Mouse (Mus musculus): ENCODE data around the gene Tmem238l. TPM values are rescaled to one million over a fixed set of nuclear protein-coding genes. Genes with fewer than 3 reads are reported as not detected.

Tmem238l gene
- polyA plus RNA-seq (2012): not detected in 2 replicates

GRCm38 (mm10) chr11:66956303-66956702 lies at the start of gene Tmem238l:
Gene Tmem238l, plus strand, starts transcription at chr11:66956638.
- TF ChIP-seq GATA1 (IDR thresholded peaks at IDR 0.05; ENCODE audit: low read length): no peak

DNA sequence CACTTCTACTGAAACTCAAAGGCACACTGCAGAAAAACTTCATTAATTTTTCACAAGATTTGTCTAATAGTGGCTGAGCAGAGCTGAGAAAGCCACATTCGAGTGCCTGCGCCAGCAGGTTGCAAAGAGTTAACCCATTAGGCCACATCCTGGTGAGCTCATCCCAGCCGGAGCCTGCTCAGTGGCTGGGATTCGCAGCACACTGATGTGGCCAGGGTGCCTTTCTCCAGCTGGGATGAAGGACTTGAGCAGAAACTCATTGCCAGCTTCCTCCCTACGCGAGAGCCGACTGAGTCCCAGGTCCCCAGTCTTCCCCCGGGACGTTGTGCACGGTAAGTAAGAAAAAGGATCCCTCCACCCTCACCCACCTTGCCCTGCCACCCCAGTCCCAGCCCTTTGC lies 44.6 kb upstream of the Tmem238l start, which contains the start of gene Pirt:
Gene Pirt, plus strand, starts transcription at position 171 of the 400 bp plus-strand sequence.
- no peak for TF ChIP-seq GATA1 (IDR thresholded peaks at IDR 0.05; ENCODE audit: low read length)

DNA sequence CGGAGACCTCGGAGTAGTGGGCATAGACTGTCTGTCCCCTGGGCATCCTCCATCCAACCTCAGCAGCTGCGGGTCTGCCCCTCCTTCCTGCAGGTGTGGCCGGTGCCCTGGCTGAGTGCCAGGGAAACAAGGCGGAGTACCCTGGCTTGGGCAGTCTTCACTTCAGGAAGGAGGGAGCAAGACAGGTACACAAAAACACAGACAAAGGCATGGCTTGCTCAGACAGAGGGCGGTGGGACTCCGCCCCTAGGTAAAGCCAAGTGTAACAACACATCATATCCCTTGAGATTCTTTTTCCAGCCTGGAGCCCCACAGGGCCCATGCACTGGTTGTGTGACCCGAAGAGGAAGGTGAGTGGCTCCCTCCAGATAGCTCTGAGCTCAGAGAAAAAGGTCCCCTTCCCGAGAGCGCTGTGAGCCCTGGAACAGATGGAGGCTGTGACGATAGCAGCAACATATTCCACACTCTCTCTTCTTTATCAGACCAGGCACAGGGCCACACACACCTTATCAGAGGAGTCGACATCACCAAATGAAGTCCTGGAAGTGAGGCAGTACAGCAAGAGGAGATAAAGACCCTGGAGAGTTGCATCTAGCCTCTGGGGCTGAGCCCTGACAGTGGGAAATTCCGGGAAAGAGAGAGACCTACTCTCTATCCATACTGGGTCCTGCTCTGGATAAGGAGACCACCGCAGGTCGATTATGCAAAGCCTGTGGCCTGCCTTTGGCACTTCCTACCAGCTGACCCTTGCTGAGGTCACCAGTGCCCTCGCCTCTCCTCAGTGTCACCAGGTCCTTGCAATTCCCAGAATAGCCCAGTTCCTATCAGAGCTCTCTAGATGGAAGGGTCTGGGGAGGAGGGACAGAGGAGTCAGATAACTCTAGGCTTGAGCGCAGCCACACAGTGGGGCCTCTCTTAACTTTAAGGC lies 43.6 kb upstream of the Tmem238l start:
- no peak for TF ChIP-seq GATA1 (IDR thresholded peaks at IDR 0.05; ENCODE audit: low read length)

DNA sequence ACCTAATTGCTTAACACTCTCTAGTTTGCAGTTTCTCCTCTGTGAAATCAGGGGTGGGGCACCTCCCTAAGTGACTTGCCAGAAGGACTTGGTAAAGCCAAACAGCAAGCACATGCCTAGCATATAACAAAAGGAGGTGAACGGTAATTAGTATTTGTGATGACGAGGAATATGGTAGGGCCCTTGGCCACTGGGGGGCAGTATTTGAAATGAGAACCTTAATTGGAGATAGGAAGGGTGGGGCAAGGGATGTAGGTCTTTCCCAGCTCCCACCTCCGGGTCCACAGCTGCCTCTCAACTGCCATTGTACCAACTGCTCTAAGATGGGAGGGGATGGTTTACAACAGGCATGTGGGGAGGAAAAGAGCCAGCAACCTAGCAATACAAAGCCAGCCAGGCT lies 42.2 kb upstream of the Tmem238l start:
- no peak for TF ChIP-seq GATA1 (IDR thresholded peaks at IDR 0.05; ENCODE audit: low read length)

GRCm38 (mm10) chr11:66920012-66920411 lies 36.4 kb upstream of the Tmem238l start:
- no peak for TF ChIP-seq GATA1 (IDR thresholded peaks at IDR 0.05; ENCODE audit: low read length)

DNA sequence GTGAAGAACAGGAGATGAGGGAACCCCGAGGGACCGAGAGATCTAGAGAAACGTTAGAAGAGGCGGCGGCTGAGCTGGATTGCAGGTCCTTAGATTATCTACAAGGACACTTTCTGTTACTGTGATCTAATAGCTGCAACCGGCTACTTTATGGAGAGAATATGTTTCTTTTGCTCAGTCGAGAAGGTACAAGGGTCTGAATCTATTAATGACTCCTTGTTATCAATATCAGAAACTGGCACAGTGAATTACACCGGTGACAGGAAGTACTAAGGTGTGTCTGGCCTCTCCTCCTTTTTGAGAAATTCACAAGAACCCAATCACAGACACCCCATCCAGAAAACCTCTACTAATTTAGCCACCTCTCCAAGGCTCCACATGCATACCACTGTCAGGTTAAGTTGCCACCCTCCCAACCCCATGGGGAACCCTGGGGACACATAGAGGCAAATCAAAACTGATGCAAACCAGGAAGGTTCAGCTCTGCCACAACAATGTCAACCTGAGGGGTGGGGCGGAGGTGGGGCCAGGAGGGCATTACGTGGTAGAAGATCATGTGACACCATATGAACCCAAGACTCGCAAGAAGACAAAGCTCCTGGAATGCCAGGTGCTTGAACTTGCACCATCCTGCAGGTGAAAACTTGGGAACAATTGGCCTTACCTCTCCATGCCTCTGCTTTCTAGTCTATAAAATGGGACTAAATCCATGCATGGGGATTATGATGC lies 32.2 kb upstream of the Tmem238l start:
- no peak for TF ChIP-seq GATA1 (IDR thresholded peaks at IDR 0.05; ENCODE audit: low read length)

DNA sequence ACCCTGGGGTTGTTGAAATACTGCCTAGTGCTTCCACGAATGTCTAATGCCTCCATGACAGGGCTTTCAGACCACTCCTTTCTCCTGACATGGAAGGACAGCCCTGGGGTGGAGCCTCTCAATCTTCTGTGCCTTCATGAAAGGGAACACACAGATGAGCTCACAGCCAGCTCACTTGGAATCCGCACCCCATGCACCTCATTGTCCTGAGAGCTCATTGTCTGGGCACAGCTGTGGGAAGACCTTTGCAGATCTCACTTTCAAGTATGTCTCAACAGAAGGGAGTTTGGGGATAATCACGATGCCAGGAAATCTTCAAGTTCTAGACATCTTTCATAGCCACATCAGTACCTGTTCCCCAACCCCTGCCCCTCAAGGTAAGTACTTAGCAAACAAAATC lies 28.1 kb upstream of the Tmem238l start:
- no peak for TF ChIP-seq GATA1 (IDR thresholded peaks at IDR 0.05; ENCODE audit: low read length)

GRCm38 (mm10) chr11:66932827-66933599 lies 23.4 kb upstream of the Tmem238l start:
- no peak for TF ChIP-seq GATA1 (IDR thresholded peaks at IDR 0.05; ENCODE audit: low read length)

- TF ChIP-seq GATA1 (IDR thresholded peaks at IDR 0.05; ENCODE audit: low read length): no peak
These were observed 21.8 kb upstream of the Tmem238l start for GRCm38 (mm10) chr11:66934428-66935173.

GRCm38 (mm10) chr11:66942011-66942410 lies 14.4 kb upstream of the Tmem238l start:
- no peak for TF ChIP-seq GATA1 (IDR thresholded peaks at IDR 0.05; ENCODE audit: low read length)

- TF ChIP-seq GATA1 (IDR thresholded peaks at IDR 0.05; ENCODE audit: low read length): no peak
These were observed 11.1 kb upstream of the Tmem238l start for GRCm38 (mm10) chr11:66945224-66945767.

- TF ChIP-seq GATA1 (IDR thresholded peaks at IDR 0.05; ENCODE audit: low read length): no peak
These were observed 9.9 kb upstream of the Tmem238l start for GRCm38 (mm10) chr11:66946521-66946920.

DNA sequence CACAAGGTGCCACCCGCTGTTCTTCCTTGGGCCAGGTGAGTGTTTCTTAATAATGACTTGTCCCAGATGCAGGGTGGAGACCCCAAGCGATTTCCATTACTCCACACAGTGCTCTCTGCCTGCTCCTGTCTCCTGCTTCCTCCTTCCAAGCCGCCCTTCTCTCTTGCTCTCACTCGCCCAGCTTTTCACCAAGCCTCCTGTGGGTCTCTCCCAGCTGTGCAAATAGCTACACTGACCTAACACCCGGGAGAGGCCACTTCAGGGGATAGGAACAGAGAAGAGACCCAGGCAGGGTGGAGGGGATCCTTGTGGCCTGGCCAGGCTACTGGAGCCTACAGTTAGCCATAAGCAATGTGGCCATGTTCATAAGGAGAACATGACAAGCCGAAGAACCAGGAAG lies 9.5 kb upstream of the Tmem238l start:
- TF ChIP-seq GATA1 (IDR thresholded peaks at IDR 0.05; ENCODE audit: low read length): no peak

DNA sequence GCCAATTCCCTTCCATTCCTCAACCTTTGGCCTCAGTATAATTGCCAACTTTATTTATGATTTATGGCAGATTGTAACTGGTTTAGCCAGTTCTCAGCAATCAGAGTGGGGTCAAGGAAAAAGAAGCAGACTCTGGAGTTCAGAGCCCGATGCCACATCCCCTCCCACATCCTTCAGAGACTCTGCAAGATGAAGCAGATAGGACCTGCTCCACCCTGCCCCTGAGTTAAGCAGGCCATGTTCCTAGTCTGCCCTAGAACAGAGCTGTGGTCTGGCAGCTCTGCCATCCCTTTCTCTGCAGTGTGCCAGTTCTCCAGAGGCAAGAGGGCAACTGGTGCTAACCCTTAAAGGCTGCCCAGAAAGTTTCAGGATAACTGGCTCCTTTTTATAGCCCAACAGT lies 4.4 kb downstream of the Tmem238l start:
- TF ChIP-seq GATA1 (IDR thresholded peaks at IDR 0.05; ENCODE audit: low read length): no peak

Data from G1E-ER4 (cell line).